Mouse (Mus musculus): ENCODE measurements around the gene Gins1.

GRCm38 (mm10) chr2:150902347-150902746 lies 2.9 kb upstream of the Gins1 start:
- TF ChIP-seq CTCF (IDR thresholded peaks at IDR 0.05; ENCODE audit: control insufficient read depth, insufficient read depth, insufficient replicate concordance, low read depth, low read length) (no peak), POLR2A (IDR thresholded peaks at IDR 0.05; ENCODE audit: control insufficient read depth, low read depth, low read length) (no peak)

All from testis, adult 2 months (tissue).